Mouse (Mus musculus): ENCODE results near the gene P2rx7.
"Not testable (repeated sequence)": the region's sequence is repeated elsewhere in the genome, so short reads cannot be mapped to it uniquely, and the experiment has no call there.

The P2rx7 gene

GRCm38 (mm10) chr5:122647256-122647924 is 3.7 kb downstream of the P2rx7 start:
- no peak for DNase-seq (ENCODE audit: low spot score)

- DNase-seq (ENCODE audit: low spot score), result not testable (repeated sequence)
Measured at GRCm38 (mm10) chr5:122647952-122648374, 4.3 kb downstream of the P2rx7 start.

GRCm38 (mm10) chr5:122649264-122649663 is 5.6 kb downstream of the P2rx7 start:
- DNase-seq (ENCODE audit: low spot score), result no peak

GRCm38 (mm10) chr5:122650100-122650499 is 6.4 kb downstream of the P2rx7 start:
- no peak for DNase-seq (ENCODE audit: low spot score)

GRCm38 (mm10) chr5:122652506-122652905 is 8.8 kb downstream of the P2rx7 start:
- DNase-seq (ENCODE audit: low spot score), result no peak

- no peak for DNase-seq (ENCODE audit: low spot score)
Measured at GRCm38 (mm10) chr5:122653112-122653445, 9.4 kb downstream of the P2rx7 start.

GRCm38 (mm10) chr5:122653446-122654267 is 9.9 kb downstream of the P2rx7 start:
- DNase-seq (ENCODE audit: low spot score), result no peak

GRCm38 (mm10) chr5:122654268-122654573 is 10.5 kb downstream of the P2rx7 start:
- DNase-seq (ENCODE audit: low spot score), result no peak

GRCm38 (mm10) chr5:122656808-122657207 is 13.1 kb downstream of the P2rx7 start:
- DNase-seq (ENCODE audit: low spot score), result no peak

- no peak for DNase-seq (ENCODE audit: low spot score)
Measured at GRCm38 (mm10) chr5:122662501-122662900, 18.8 kb downstream of the P2rx7 start.

GRCm38 (mm10) chr5:122665036-122665435 is 21.3 kb downstream of the P2rx7 start:
- DNase-seq (ENCODE audit: low spot score), result no peak

GRCm38 (mm10) chr5:122668981-122669897 is 25.5 kb downstream of the P2rx7 start:
- DNase-seq (ENCODE audit: low spot score), result no peak

- not testable (repeated sequence) for DNase-seq (ENCODE audit: low spot score)
Measured at GRCm38 (mm10) chr5:122671641-122672040, 27.9 kb downstream of the P2rx7 start.

- DNase-seq (ENCODE audit: low spot score), result no peak
Measured at GRCm38 (mm10) chr5:122672298-122672697, 28.6 kb downstream of the P2rx7 start.

GRCm38 (mm10) chr5:122676002-122676401 is 32.3 kb downstream of the P2rx7 start:
- no peak for DNase-seq (ENCODE audit: low spot score)

GRCm38 (mm10) chr5:122677983-122678382 is 34.3 kb downstream of the P2rx7 start:
- no peak for DNase-seq (ENCODE audit: low spot score)

GRCm38 (mm10) chr5:122679881-122680280 is 36.2 kb downstream of the P2rx7 start:
- no peak for DNase-seq (ENCODE audit: low spot score)

GRCm38 (mm10) chr5:122681276-122681675 is 37.6 kb downstream of the P2rx7 start:
- DNase-seq (ENCODE audit: low spot score), result no peak

- DNase-seq (ENCODE audit: low spot score), result no peak
Measured at GRCm38 (mm10) chr5:122683926-122684325, 40.2 kb downstream of the P2rx7 start.

- no peak for DNase-seq (ENCODE audit: low spot score)
Measured at GRCm38 (mm10) chr5:122687391-122687790, 43.7 kb downstream of the P2rx7 start.

GRCm38 (mm10) chr5:122689153-122689552 is 45.4 kb downstream of the P2rx7 start:
- DNase-seq (ENCODE audit: low spot score), result no peak

- DNase-seq (ENCODE audit: low spot score), result no peak
Measured at GRCm38 (mm10) chr5:122690486-122690885, 46.8 kb downstream of the P2rx7 start.
